ENCODE assay signal across 13 mouse cellular contexts in the genomic region with DNA sequence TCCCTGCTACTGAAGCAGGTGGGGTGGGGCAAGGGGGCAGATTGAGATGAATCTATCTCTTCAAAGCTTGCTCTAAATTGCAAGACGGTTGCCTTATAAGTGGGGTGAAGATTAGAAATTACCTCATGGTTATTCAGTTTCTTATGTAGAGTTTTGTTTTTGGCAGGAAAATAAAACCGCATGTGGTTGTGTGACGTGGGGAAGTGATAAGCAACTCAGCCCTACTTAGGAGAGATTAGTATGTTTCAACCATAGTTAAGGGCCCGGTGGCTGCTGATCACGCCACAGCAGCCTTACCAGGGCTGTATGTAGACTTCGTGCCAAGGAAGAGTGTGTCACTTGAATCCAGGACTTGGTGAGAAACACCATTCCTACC.
A peak's percentile ranks its signal among the peaks of the same experiment; 100 is the strongest.
DNase-seq lines count a peak whose midpoint lies in the region; ATAC-seq and TF ChIP-seq lines count a peak whose summit lies in the region.
"Had no signal": no experiment of that assay in that cellular context is flagged by ENCODE, and none has a peak within 500 bp of the region (broad histone marks: within the 10 kb centered on the region; RNA-seq: fewer than 3 reads in every experiment).

No protein-coding gene starts in this region.

- H3K27ac ChIP-seq in forebrain, postnatal 0 days (ENCODE audit: low read depth, low read length) = no peak overlapping the region
- H3K27ac ChIP-seq in forebrain, embryonic 12.5 days = no peak overlapping the region
- no peak overlapping the region for H3K27ac ChIP-seq in liver, embryonic 14.5 days
- H3K27ac ChIP-seq: forebrain, embryonic 15.5 days; heart, embryonic 10.5 days had no signal

- H3K36me3 ChIP-seq in forebrain, postnatal 0 days (ENCODE audit: insufficient read depth) = no peaks in the 10 kb centered on the region
- no peaks in the 10 kb centered on the region for H3K36me3 ChIP-seq in forebrain, embryonic 12.5 days (replicated peaks)
- no peaks in the 10 kb centered on the region for H3K36me3 ChIP-seq in liver, embryonic 14.5 days (replicated peaks; ENCODE audit: control insufficient read depth, insufficient read depth, low read depth)
- H3K36me3 ChIP-seq: forebrain, embryonic 15.5 days; heart, embryonic 10.5 days had no signal

- H3K9ac ChIP-seq in forebrain, postnatal 0 days = no peak overlapping the region
- H3K9ac ChIP-seq in forebrain, embryonic 12.5 days = no peak overlapping the region
- H3K9ac ChIP-seq in liver, embryonic 14.5 days (replicated peaks) = no peak overlapping the region
- H3K9ac ChIP-seq: forebrain, embryonic 15.5 days had no signal

- TF ChIP-seq EP300 in liver, embryonic 14.5 days (IDR thresholded peaks at IDR 0.05; ENCODE audit: low read depth) = no peak

- ATAC-seq in forebrain, postnatal 0 days = no peak
- no peak for ATAC-seq in forebrain, embryonic 12.5 days (ENCODE audit: low FRiP score)
- no peak for ATAC-seq in liver, embryonic 14.5 days (ENCODE audit: insufficient read depth)
- ATAC-seq: forebrain, embryonic 15.5 days had no signal

- no peak overlapping the region for H3K4me2 ChIP-seq in forebrain, postnatal 0 days (ENCODE audit: low read depth)
- no peak overlapping the region for H3K4me2 ChIP-seq in forebrain, embryonic 12.5 days
- peak overlapping the region; percentile 18; the same call in 1 of the 2 replicates for H3K4me2 ChIP-seq in liver, embryonic 14.5 days (ENCODE audit: low read depth)
- H3K4me2 ChIP-seq: forebrain, embryonic 15.5 days had no signal

- H3K4me3 ChIP-seq in forebrain, postnatal 0 days (ENCODE audit: low read depth, low read length) = no peak overlapping the region
- no peak overlapping the region for H3K4me3 ChIP-seq in forebrain, embryonic 12.5 days (replicated peaks)
- no peak overlapping the region for H3K4me3 ChIP-seq in liver, embryonic 14.5 days (ENCODE audit: insufficient read depth in 1 of 2, low read depth in 2 of 2, low read length in 2 of 2)
- H3K4me3 ChIP-seq: forebrain, embryonic 15.5 days; heart, embryonic 10.5 days had no signal

- no peaks in the 10 kb centered on the region for H3K4me1 ChIP-seq in forebrain, postnatal 0 days (ENCODE audit: insufficient read depth)
- no peaks in the 10 kb centered on the region for H3K4me1 ChIP-seq in forebrain, embryonic 12.5 days
- peaks cover 0 to 8% of the 10 kb centered on the region in 2 experiments; a peak in 2 of 4 replicates for H3K4me1 ChIP-seq in liver, embryonic 14.5 days (replicated peaks; ENCODE audit: control insufficient read depth in 2 of 2, insufficient read depth in 2 of 2, low read length in 1 of 2)
- H3K4me1 ChIP-seq: forebrain, embryonic 15.5 days had no signal

- 78% methylated on average over 6 of the region's 6 CpGs for WGBS in forebrain, postnatal 0 days
- WGBS in forebrain, embryonic 12.5 days = 89% methylated on average over 6 of the region's 6 CpGs
- 7% methylated on average over 6 of the region's 6 CpGs for WGBS in liver, embryonic 14.5 days (ENCODE audit: insufficient replicate concordance)

- TF ChIP-seq CTCF in forebrain, postnatal 0 days (IDR thresholded peaks at IDR 0.05; ENCODE audit: low read depth) = no peak
- no peak for TF ChIP-seq CTCF in liver, embryonic 14.5 days (IDR thresholded peaks at IDR 0.05; ENCODE audit: low read depth)

- DNase-seq in forebrain, postnatal 0 days = peak; percentile 9
- peak; percentile 45 for DNase-seq in thymus, postnatal 0 days (ENCODE audit: low spot score)
- DNase-seq in thymus, postnatal 4 days = no peak
- DNase-seq in liver, embryonic 14.5 days (ENCODE audit: low read depth in 3 of 3, low spot score in 3 of 3) = no peak
- DNase-seq in gastrocnemius, adult 8-10 months (ENCODE audit: low spot score in 2 of 2) = no peak
- no peak for DNase-seq in urinary bladder, postnatal 25 days (ENCODE audit: low spot score)
- no peak for DNase-seq in layer of hippocampus, adult 8-10 months (ENCODE audit: low spot score in 2 of 2)
- DNase-seq: embryo, embryonic 11 days; kidney, adult 18-20 months; thymus, postnatal 14 days had no signal

- no peaks in the 10 kb centered on the region for H3K9me3 ChIP-seq in forebrain, postnatal 0 days (ENCODE audit: low read length)
- H3K9me3 ChIP-seq in forebrain, embryonic 12.5 days = no peaks in the 10 kb centered on the region
- no peaks in the 10 kb centered on the region for H3K9me3 ChIP-seq in liver, embryonic 14.5 days (ENCODE audit: control insufficient read depth, low read length)
- H3K9me3 ChIP-seq: forebrain, embryonic 15.5 days; heart, embryonic 10.5 days had no signal

- no peaks in the 10 kb centered on the region for H3K27me3 ChIP-seq in forebrain, postnatal 0 days (ENCODE audit: insufficient read depth, low read length)
- no peaks in the 10 kb centered on the region for H3K27me3 ChIP-seq in forebrain, embryonic 12.5 days
- H3K27me3 ChIP-seq in liver, embryonic 14.5 days (ENCODE audit: control insufficient read depth, insufficient read depth, low read length) = no peaks in the 10 kb centered on the region
- H3K27me3 ChIP-seq: forebrain, embryonic 15.5 days had no signal

Comparison
In these comparisons a context has a peak if more than half of its experiments do, and no peak if none do; other contexts are left out.
1. DNase-seq: peak in forebrain, postnatal 0 days (single experiment) and thymus, postnatal 0 days (single experiment); none in thymus, postnatal 4 days (single experiment), liver, embryonic 14.5 days (0 of 3), gastrocnemius, adult 8-10 months (0 of 2), urinary bladder, postnatal 25 days (single experiment) and layer of hippocampus, adult 8-10 months (0 of 2).